Mouse (Mus musculus) B cell, adult 2 months (primary cell): ENCODE measurements around the gene Mydgf.

Experiments
- DNase-seq, 2 experiments: peaks; one replicate each; pipeline ENCODE4 v3.0.0; 2022

Mydgf gene

DNA sequence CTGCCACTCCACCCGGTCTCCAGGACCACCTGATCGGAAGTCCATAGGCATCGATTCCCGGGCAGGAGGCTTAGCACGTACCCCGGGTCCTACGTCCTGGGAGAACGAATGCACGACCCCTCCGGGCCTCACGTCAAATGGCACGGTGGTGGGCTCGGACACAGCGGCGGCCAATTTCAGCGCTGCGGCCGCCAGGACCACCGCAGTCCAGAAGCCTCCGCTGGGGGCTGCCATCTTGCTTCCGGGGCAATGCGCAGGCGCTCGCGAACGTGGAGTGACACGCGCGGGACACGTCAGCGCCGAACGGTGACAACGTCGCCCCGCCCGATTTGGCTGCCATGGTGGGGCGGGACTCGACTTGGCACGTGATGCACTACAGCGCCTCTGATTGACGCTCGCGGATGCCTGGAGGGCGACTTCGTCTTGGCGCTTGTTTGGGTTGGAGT lies at the start of gene Mydgf:
TSS of gene Mydgf (minus strand) at position 263 of the 446 bp plus-strand sequence.
- DNase-seq = peak; percentile 96

DNA sequence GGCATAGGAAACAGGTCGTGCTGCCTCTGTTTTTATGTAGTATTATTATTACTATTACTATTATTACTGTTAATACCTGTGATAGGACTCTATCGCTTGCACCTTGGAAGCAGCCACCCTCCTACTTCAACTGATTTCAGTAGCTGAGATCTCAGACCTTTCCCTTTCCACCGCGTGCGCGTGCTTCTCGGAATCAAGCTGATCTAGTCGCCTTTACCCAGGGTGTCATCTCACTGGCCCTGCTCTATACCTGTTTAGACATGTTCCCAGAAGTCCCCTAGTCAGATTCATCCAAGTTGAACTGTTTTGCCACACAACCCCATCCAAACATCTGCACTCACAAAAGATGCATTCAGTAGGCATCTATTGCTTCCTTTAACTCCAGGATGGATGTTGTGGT lies 49.7 kb upstream of the Mydgf start:
- no peak for DNase-seq

DNA sequence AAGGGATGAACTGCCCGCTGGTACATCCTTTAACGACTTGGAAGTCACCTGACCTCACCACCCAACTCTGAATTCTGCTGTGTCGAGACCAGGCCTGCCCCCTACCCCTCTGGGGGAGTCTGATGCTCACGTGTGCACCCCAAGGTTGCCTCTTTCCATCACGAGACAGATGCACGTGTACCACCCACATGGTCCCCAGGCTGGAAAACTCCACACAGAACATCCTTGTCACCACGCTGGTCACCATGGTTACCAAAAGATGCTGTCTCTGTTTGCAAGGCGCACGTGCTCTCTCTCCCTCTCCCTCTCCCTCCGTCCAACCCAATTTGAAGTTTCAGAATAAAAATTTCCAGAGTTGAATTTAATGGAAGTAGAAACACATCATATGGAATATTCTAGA lies 46.2 kb upstream of the Mydgf start:
- DNase-seq = no peak

DNA sequence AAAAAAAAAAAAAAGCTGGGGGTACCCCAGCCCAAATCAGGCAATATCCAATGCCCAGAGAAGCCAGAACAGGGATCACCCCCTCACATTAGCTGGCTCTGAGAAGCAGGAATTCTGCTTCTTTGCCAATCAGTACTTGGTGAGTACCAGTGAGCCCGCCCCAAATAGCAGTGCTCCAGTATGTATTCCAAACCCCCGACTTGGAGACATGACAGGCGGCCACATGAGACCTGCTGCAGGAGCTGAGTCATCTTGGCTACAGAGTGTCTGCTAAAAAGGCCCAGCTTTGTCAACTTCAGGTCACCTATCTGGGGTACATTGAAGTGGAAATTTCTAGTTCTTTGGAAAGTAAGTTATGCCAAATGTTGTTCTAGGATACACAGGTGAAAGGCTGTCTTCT lies 42.8 kb upstream of the Mydgf start:
- no peak for DNase-seq

DNA sequence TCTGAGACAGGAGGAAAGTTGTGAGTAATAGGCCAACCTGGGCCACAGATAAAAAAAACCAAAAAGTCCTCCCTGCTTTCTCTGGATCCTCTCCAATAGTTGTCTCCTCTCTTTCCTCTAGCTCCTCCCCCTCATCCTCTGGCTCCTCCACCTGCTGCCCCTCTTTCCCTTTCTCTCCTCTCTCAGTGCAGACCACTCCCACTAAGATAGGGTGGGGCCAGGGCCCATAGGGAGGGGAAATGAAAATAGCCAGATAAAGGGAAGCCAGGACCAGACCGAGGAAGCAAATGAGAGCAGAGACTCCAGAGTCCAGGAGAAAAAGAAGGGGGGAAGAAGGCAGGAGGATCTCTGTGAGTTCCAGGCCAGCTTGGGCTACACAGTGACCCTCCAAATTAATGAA lies 41.2 kb upstream of the Mydgf start:
- no peak for DNase-seq

DNA sequence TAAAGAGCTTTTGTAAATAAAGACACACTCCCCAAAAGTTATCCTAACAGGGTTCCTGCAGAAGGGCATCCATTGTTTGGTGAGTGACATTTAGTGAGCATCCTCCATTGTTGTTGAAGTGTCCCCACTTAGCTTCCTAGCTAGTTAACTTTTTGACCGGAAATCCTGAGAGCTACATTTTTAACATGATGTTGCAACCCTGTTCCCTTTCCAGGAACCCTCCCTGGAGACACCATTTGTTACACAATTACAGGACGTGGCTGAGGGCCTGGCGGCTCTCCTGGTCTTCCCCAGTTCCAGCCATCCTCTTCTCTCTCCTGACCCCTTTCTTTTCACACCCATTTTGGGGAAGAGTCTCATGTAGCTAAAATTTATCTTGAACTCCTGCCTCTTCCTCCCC lies 36.1 kb upstream of the Mydgf start:
- DNase-seq = no peak

DNA sequence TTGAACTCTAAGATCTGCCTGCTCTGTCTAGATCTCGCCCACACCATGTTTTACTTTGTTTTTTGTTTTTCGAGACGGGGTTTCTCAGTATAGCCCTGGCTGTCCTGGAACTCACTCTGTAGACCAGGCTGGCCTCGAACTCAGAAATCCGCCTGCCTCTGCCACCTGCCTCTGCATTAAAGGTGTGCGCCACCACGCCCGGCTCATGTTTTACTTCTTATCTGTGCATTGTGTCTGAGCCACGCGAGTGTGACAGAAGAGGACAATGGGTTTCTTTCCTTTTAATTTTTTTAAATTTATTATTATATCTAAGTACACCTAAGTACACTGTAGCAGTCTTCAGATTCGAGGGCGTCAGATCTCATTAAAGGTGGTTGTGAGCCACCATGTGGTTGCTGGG lies 35.5 kb upstream of the Mydgf start:
- DNase-seq = no peak

DNA sequence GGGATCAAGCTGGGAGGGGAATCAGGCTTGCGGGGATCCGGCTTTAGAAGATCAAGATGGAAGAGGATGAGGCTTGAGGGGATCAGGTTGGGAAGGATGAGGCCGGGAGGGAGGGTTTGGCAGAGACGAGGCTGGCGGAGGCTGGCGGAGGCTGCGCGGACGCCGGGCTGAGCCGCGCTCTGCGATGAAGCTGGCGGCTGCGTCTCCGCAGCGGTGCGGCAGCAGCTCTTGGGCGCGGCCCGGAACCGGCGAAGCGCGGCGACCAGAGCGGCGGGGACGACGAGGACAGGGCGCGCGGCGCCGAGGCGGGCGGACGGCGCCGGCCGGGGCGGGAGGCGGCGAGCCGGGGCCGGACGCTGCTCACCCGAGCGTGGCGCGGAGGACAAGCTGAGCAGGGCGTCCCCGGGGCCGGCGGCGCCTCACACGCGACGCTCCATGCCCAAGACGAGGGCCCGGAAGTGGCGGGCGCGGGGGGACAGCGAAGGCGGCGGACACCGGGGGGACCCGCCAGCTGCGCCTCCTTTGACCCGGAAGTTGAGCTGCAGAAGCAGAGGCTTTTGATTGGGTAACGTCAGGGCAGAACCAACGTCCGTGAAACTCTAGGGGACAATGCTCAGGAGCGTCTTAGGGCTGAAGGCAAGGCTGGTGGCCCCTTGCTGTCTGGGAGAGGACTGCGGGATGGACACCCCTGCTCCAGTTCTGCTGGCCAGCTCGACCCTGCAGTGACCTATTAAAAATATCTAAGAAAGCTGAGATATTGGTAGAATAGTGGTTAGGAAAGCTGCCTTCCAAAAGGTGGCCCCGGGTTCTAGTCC lies 34.9 kb upstream of the Mydgf start, which contains the start of gene Dpp9:
TSS of gene Dpp9 (minus strand) at position 529 of the 815 bp plus-strand sequence.
- peak; percentile 90 to 91 for DNase-seq

DNA sequence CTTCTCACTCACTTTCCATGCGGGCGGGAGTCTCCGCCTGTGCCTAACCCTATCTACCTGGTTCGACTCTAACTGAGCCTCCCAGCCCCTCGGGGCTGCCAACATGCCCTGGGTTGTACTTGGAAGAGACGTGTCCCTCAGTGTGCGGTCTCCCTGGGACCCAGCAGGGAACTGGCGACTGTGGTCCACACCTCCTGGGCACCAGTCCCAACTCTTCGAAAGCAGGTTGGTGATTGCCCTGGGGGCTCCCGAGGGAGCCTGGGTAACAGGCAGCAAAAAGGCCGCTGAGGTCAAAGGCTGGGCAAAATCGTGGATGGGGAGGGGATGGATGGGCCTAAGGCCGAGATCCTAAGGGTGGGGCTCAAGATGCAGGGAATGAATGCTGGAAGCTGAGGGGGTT lies 34.0 kb upstream of the Mydgf start:
- no peak for DNase-seq

DNA sequence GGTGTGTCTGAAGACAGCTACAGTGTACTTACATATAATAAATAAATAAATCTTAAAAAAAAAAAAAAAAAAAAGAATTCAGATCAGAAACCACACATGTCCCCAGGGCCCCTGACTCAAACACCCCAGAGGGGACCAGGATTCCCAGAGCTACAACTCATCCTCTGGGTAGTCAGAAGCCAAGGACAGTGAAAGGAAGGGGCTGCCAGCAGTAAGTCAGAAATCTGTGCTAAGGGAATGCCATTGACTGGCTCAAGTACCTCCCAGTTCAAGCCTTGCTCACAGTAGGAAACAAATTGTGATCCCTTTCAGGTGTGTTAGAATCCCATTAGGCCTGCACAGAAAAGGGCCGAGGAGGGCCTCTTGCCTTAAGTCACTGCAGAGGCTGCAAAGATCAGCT lies 30.5 kb upstream of the Mydgf start:
- no peak for DNase-seq

DNA sequence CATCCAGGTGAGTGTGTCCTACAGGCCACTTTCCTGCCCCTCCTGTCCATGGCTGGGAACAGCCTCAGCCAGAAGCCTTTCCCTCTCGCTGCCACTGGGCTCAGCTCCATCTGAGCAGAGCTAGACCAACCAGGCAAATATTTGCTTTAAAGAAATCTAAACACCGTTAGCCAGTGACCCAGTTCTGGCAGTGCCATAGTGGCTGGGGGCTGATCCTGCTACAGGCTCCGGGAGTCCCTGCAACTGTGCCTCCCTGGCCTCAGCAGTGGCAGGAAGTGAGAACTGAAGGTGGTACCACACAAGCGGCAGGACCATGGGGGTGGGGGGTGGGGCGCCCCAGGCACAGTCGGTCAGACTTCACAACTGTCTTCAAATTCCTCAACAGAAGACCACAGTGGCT lies 29.0 kb upstream of the Mydgf start:
- no peak for DNase-seq

DNA sequence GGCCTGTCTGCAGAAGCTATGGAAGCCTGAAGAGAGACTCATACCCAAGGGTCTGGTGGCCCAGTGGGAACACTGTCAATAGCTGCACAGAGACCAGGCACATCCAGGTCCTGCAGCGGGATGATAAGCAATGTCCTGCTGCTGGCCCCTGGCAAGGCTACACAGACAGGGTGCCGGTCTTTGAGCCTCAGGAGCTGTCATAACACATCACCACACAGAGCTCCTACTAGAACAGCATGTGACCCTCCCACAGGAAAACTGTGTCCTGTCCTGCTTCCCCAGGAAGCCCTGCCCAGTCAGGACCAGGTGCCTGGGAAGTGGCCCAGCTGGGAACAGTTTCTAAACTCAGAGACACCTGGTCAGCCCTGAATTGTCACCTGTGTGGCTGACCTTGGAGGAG lies 27.4 kb upstream of the Mydgf start:
- DNase-seq = no peak

DNA sequence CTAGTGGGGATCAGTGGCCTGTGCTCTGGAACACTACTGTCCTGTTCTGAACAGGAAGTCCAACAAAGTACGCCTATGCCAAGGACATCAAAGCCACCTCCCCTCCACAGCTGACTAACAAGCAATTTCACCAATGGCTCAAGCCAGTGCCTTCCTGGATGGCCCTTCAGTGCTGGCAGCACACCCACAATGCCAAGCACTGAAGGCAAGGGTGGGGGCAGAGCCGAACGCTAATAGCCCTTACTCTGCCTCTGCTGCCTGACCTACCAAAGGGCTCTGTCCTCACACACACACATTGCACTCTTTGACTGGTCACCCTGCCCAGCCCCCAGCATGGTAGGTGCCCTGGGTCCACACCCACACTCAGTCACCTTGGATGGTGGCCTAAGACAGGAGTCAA lies 25.1 kb upstream of the Mydgf start:
- no peak for DNase-seq

DNA sequence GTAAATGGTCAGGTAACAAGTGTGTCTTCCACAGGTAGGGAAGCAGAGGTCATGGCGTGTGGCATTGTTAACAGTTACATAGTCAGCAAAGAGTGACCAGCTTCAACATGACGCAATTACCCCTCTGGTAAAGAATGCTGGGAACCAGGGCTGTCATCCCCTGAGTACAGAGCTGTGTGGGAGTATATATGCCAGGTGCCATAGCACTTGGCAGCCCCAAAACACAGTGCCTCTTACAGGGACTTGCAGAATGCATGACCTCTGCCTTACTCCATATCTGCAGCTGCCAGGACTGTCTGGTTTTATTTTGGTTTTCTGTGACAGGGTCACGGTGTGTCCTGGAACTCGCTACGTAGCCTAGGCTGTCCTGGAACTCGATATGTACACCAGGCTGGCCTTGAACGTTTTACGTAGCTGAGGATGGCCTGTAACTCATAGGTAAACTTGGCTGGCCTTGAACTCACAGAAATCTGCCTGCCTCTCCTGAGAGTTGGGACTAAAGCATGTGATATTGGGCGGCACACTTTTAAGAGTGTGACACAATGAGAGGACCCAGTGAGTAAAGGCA lies 24.3 kb upstream of the Mydgf start:
- DNase-seq = no peak

DNA sequence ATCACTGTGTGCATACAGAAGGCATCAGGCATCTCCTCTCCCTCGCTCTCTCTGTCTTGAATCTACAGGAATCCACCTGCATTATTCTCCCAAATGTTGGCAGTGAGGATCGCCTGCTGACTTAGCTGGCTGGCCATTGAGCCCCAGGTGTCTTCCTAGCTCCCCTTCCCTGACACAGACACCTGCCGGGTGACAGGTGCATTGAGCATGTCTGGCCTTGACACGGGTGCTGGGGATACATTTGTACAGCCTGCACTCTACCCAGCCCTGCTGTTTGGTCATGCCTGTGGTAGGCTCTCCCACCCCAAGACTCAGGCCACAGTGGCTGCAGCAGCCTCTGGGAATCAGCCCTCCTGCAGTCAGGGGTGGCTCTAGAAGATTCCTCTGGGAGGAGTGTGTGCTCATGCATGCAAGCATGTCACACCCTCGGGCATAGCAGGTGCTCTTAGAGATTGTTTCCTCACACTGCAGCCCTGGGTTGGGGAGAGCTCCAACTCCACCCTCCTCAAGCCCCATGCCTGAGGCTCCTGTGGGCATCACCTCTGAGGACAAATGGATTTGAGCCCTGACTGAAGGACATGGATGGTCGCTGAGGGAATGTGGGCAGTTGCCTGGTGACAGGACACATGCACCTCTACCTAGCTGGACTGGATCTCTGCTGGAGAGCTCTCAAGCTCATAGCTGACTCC lies 23.4 kb upstream of the Mydgf start:
- no peak for DNase-seq

DNA sequence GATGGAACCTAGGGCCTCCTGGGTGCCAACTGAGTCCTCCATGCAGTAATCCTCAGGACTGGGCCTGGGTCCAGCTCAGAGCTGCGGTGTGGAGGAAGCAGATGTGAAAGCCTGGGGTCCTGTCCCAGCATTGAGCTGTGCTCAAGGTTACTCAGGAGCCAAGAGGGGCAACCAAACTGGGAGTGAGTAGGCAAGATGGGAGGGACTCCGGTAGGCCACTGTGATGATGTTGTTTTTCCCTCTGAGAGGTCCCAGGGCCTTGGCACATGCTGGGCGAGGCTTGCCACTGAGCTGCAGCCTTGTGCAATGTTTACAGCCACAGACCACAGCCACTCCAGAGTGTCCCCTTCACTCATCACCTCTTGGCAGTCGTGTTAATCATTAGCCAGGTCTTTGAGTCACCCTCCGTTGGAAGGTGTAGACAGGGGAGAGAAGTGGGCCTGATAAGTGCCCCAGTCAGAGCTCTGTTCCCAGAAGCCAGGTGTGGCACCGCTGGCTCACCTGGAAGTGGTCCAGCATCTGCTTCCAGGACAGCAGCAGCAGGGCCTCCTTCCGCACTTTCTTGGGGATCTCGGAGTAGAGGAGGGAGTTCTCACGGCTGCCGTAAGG lies 22.7 kb upstream of the Mydgf start:
- DNase-seq = no peak

DNA sequence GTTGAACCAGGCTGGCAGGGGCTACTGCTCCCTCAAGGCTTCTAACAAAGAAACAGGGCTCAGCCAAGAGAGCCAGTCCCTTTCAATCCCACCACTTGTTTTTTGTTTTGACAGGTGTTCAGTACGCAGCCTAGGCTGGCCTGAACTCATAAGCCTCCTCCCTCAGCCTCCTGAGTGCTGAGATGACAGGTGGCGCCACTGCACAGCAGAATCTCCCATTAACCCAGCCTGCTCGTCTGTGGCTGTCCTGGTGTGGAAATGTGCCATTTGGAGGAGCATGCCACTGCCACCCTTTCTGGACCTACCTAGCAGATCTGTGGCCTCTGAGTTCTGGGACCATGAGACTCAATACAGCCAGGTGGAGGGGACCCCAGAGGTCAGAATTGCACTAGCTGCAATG lies 20.0 kb upstream of the Mydgf start:
- DNase-seq = no peak

DNA sequence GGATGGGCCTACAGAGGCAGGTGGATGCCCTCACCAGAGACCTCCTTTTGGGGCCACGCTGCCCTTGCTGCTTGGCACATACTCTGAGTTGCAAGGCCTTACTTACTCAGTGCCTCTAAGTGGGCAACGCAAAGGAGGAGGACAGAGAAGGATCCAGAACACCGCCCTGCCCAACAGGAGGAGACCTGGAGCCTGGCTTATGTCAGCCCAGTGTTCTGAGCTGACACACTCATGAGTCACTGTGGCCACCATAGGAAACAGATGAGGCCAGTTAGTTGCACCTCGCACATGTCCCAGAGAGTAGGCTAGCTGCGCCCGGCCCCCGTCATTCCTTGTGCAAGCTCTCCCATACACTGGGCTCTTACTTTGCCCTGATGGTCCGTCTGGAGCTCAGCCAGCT lies 18.8 kb upstream of the Mydgf start:
- no peak for DNase-seq

DNA sequence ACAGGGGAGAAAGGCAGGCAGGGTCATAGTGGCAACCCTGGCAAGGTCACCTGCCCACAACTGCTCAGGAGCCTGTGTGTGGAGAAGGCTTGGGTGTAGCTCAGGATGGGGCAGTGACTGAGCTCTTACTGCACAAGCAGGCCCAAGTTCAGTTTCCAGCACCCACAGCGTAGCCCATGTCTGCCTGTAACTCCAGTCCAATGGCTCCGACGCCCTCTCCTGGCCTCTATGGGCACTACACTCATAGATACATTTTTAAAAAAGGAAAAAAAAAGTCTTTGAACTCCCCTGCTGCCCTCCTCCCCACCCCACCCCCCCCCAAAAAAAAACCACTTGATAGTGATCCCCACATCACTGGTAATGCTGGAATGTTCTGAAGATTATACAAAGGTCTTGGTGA lies 17.9 kb upstream of the Mydgf start:
- DNase-seq = no peak

DNA sequence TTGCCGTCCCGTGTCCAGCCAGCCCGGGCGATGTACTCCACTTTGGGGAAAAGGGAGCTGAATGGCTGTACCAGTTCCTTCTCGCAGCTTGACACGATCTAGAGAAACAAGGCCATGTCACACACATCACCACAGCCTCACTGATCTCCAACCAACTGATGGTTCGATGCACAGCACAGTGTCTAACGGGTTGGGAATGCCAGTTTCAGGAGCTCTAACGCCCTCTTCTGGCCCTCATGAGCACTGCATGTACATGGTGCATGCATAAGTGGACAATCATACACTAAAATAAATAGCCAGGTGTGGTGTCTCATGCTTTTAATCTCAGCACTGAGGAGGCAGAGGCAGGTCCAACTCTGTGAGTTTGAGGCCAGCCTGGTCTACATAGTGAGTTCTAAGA lies 16.9 kb upstream of the Mydgf start:
- DNase-seq = peak; percentile 25 to 27

DNA sequence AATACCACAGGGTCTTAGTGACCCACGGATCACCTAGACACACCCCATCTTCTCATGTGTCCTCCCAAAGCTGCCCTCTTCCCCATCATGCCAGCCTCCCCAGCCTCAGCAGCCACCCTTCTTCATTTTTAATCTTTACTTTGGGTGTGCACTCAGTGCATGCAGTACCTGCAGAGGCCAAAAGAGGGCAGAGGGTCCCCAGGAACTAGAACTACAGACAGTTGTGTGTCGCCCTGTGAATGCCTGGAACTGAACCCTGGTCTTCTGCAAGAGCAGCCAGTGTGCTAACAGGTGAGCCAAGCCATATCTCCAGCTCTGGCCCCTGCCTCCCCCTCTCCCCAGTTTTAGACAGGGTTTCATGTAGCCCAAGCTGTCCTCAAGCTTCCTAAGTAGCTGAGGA lies 13.1 kb upstream of the Mydgf start:
- DNase-seq = peak; percentile 45 to 48

DNA sequence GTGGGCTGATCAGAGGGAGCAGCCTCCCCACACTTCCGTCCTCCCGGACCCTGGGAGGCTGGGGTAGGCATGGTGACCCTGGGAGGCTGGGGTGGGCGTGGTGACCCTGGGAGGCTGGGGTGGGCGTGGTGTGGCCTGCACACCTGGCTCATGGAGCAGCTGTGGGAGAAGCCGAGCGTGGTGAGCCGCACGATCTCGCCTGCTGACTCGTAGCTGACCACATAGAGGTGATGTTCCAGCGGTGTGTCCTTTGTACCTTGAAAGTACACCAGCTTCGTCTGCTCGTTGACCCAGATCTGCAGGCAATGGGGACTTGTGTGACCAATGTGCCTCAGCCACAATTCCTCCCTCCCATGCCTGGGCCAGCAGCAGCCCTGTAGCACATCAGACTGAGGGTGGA lies 11.0 kb upstream of the Mydgf start:
- DNase-seq = no peak

DNA sequence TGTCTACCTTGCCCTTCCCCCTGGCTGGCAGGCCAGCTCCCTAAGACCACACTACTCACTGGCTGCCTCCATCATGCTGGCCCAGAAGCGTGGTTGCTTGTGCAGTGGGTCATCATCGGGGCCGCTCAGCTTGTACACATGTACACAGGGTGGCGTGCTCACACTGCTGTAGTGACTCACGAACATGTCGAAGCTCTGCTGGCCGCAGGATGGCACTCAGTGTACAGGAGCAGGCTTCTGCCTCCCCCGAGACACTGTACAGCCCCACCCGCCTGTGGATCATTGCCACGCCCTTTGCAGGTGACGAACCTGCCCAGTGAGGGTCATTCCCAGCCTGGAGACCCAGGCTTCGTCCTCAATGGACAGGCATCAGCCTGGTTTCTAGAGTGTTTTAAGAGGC lies 10.6 kb upstream of the Mydgf start:
- no peak for DNase-seq

DNA sequence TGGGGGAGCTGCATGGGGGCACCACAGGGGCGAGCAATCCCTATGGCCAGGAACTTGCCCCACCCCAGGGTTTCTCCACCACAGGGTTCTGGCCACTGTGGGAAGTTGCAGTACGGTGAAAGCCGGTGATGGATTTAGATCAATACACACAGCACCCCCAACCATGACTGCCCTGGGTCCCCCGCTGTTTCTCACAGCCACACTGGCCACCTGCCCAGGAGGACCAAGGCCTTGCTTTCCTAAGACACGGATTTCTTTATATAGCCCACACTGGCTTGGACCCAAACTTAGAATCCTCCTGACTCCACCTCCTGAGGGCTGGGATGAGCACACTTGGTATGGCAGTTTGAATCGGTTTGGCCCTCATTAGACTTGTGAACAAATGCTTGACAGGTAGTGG lies 7.5 kb upstream of the Mydgf start:
- no peak for DNase-seq
